Mouse (Mus musculus): ENCODE results near the gene Slc45a3.

GRCm38 (mm10) chr1:132004574-132005180 lies 41.9 kb downstream of the Slc45a3 start:
- TF ChIP-seq CTCF (conservative IDR thresholded peaks at IDR 0.05; ENCODE audit: low read length) (no peak), POU5F1 (IDR thresholded peaks at IDR 0.05; ENCODE audit: borderline replicate concordance, low read length) (no peak)

Measured in E14TG2a.4 (cell line).